Mouse (Mus musculus): ENCODE measurements around the gene Rassf9. TPM values are rescaled to one million over a fixed set of nuclear protein-coding genes. Genes with fewer than 3 reads are reported as not detected.

Rassf9 gene
- 1 to 10 TPM; 2.7 to 6.0 (median 4.5) TPM for total RNA-seq (2022)

GRCm38 (mm10) chr10:102511807-102512461 is at the start of gene Rassf9:
Gene Rassf9 (plus strand): TSS chr10:102512222.
- DNase-seq = no peak

- DNase-seq = no peak
These were observed 42.6 kb upstream of the Rassf9 start for GRCm38 (mm10) chr10:102469412-102469811.

- DNase-seq = no peak
These were observed 21.6 kb upstream of the Rassf9 start, which contains the start of gene Nts for GRCm38 (mm10) chr10:102490386-102490785. Gene Nts (minus strand): TSS chr10:102490486.

GRCm38 (mm10) chr10:102491792-102492191 is 20.2 kb upstream of the Rassf9 start:
- no peak for DNase-seq

GRCm38 (mm10) chr10:102498754-102499153 is 13.3 kb upstream of the Rassf9 start:
- DNase-seq = no peak

GRCm38 (mm10) chr10:102507386-102507785 is 4.6 kb upstream of the Rassf9 start:
- DNase-seq = no peak

- DNase-seq = no peak
These were observed 588 bp upstream of the Rassf9 start for GRCm38 (mm10) chr10:102511461-102511806.

GRCm38 (mm10) chr10:102514159-102514558 is 2.1 kb downstream of the Rassf9 start:
- no peak for DNase-seq

GRCm38 (mm10) chr10:102527901-102528300 is 15.9 kb downstream of the Rassf9 start:
- no peak for DNase-seq

- DNase-seq = no peak
These were observed 41.9 kb downstream of the Rassf9 start for GRCm38 (mm10) chr10:102553941-102554340.

- DNase-seq = no peak
These were observed 50.5 kb downstream of the Rassf9 start for GRCm38 (mm10) chr10:102562488-102562887.

GRCm38 (mm10) chr10:102577970-102578369 is 65.9 kb downstream of the Rassf9 start:
- no peak for DNase-seq

- no peak for DNase-seq
These were observed 82.3 kb downstream of the Rassf9 start for GRCm38 (mm10) chr10:102594306-102594705.

Other genes with a start within 250 kb of the Rassf9 start
- not detected for gene Nts, start 21.7 kb upstream of the Rassf9 start, total RNA-seq (2022)

Measured in adrenal gland, adult 8-10 months (tissue).